Mouse (Mus musculus): ENCODE measurements around the gene Gli2. TPM values are rescaled to one million over a fixed set of nuclear protein-coding genes. Genes with fewer than 3 reads are reported as not detected.

Gene Gli2
- 1 to 10 TPM in 1 of 2 experiments, under 1 TPM in 1; 0.75 to 5.1 TPM for polyA plus RNA-seq (2012; fragmentation: generic; extraction: Trizol)

GRCm38 (mm10) chr1:119053402-119053841, at the start of gene Gli2:
TSS of gene Gli2 (minus strand) at chr1:119053619.

